8 mouse cellular contexts compared by ENCODE assay signal in genomic region chr2:106002835-106003739, GRCm38 (mm10). TPM values are rescaled to one million over a fixed set of nuclear protein-coding genes. Genes with fewer than 3 reads are reported as not detected.
DNase-seq lines count a peak whose midpoint lies in the region; ATAC-seq lines count a peak whose summit lies in the region.

Dnajc24 (minus strand) TSS chr2:106003549.

- peak within 1 kb of the TSS; percentile 73 for H3K4me2 ChIP-seq in kidney, embryonic 15.5 days

- no peaks in the 10 kb centered on the region for H3K27me3 ChIP-seq in heart, embryonic 10.5 days (ENCODE audit: insufficient read depth, poor library complexity, severe bottlenecking)
- H3K27me3 ChIP-seq in kidney, embryonic 15.5 days, result no peaks in the 10 kb centered on the region

- H3K9me3 ChIP-seq in heart, embryonic 10.5 days, result no peaks in the 10 kb centered on the region
- no peaks in the 10 kb centered on the region for H3K9me3 ChIP-seq in kidney, embryonic 15.5 days (replicated peaks)

- no peaks in the 10 kb centered on the region for H3K4me1 ChIP-seq in heart, embryonic 10.5 days
- H3K4me1 ChIP-seq in kidney, embryonic 15.5 days, result 0 out of 2 replicates have a peak, but pooled peaks cover 4% of the 10 kb centered on the region

- peak within 1 kb of the TSS; percentile 86 for H3K27ac ChIP-seq in heart, embryonic 10.5 days
- H3K27ac ChIP-seq in kidney, embryonic 15.5 days, result peak within 1 kb of the TSS; percentile 79

- H3K36me3 ChIP-seq in heart, embryonic 10.5 days, result peaks cover 4% of the 10 kb centered on the region; the same call in 1 of the 2 replicates
- H3K36me3 ChIP-seq in kidney, embryonic 15.5 days, result peaks cover 6% of the 10 kb centered on the region; the same call in 1 of the 2 replicates

- peak; percentile 89 for DNase-seq in B cell, adult 2 months
- peak; percentile 98 for DNase-seq in brain, adult 2 months (ENCODE audit: low read depth, low spot score)
- peak; percentile 96 for DNase-seq in heart, embryonic 10.5 days (ENCODE audit: low spot score)
- DNase-seq in liver, result peak; percentile 87
- DNase-seq in spleen, postnatal 4 days (ENCODE audit: low spot score in 2 of 2), result peak; percentile 83 to 91

- ATAC-seq in erythroblast, adult 5-6 weeks (replicated peaks; ENCODE audit: low FRiP score, poor library complexity, severe bottlenecking), result peak; percentile 100
- ATAC-seq in kidney, embryonic 15.5 days (replicated peaks; ENCODE audit: low FRiP score), result peak; percentile 98
- ATAC-seq in monocyte, adult 5-6 weeks (replicated peaks; ENCODE audit: insufficient number of reproducible peaks, low FRiP score, low TSS enrichment, poor library complexity, severe bottlenecking), result peak; percentile 100

- H3K4me3 ChIP-seq in heart, embryonic 10.5 days, result peak within 1 kb of the TSS; percentile 71
- H3K4me3 ChIP-seq in kidney, embryonic 15.5 days (replicated peaks), result peak within 1 kb of the TSS; percentile 81

- peak within 1 kb of the TSS; percentile 79 for H3K9ac ChIP-seq in kidney, embryonic 15.5 days

- WGBS in heart, embryonic 10.5 days, result 2% methylated on average over 44 of the region's 44 CpGs
- 2% methylated on average over 44 of the region's 44 CpGs for WGBS in kidney, embryonic 15.5 days

RNA-seq across cellular contexts. Expression of gene Dnajc24, which starts in this region (rescaled TPM):
- 5.0 TPM in 1 of 2 replicates, not detected in the other for total RNA-seq in erythroblast, adult 5-6 weeks (2015; ENCODE audit: low replicate concordance)
- 7.8 and 15.1 TPM in 2 replicates for total RNA-seq in erythroblast, adult 5-6 weeks (2017; ENCODE audit: low replicate concordance)
- polyA plus RNA-seq in heart, embryonic 10.5 days (2016; fragmentation: Nextera tagmentation; extraction: Ambion mirVana), result 34.3 and 36.6 TPM in 2 replicates
- polyA plus RNA-seq in kidney, embryonic 15.5 days (2015; fragmentation: Nextera tagmentation; extraction: Ambion mirVana), result 40.9 and 41.7 TPM in 2 replicates
- 19.2 to 38.4 TPM (median 21.2 TPM) in 3 replicates for total RNA-seq in monocyte, adult 5-6 weeks (2017)

Comparison
In these comparisons a context has a peak if more than half of its experiments do, and no peak if none do; other contexts are left out.
1. Peak in every context shown above with its lines: DNase-seq, ATAC-seq, H3K4me3 ChIP-seq and H3K27ac ChIP-seq.